Mouse (Mus musculus): Measurements from ENCODE around the gene Rab43.

Rab43 gene

GRCm38 (mm10) chr6:87748078-87748477 is 63.9 kb downstream of the Rab43 start:
- DNase-seq, result no peak

GRCm38 (mm10) chr6:87746849-87747248 is 65.1 kb downstream of the Rab43 start:
- no peak for DNase-seq

- DNase-seq, result no peak
Measured at GRCm38 (mm10) chr6:87746059-87746458, 65.9 kb downstream of the Rab43 start.

GRCm38 (mm10) chr6:87745301-87745700 is 66.7 kb downstream of the Rab43 start:
- no peak for DNase-seq

- no peak for DNase-seq
Measured at GRCm38 (mm10) chr6:87744632-87745031, 67.3 kb downstream of the Rab43 start.

- no peak for DNase-seq
Measured at GRCm38 (mm10) chr6:87743281-87743680, 68.7 kb downstream of the Rab43 start.

- peak in 1 of 2 experiments; percentile 49 for DNase-seq
Measured at GRCm38 (mm10) chr6:87742804-87743203, 69.2 kb downstream of the Rab43 start.

- DNase-seq, result no peak
Measured at GRCm38 (mm10) chr6:87741978-87742377, 70.0 kb downstream of the Rab43 start.

- no peak for DNase-seq
Measured at GRCm38 (mm10) chr6:87740496-87740895, 71.5 kb downstream of the Rab43 start.

GRCm38 (mm10) chr6:87739898-87740297 is 72.1 kb downstream of the Rab43 start:
- DNase-seq, result no peak

Measured in cerebellum, postnatal 14 days (tissue).